In genomic region chr13:37926394-37926793, GRCm38 (mm10) we compare ENCODE assay signal across 22 mouse cellular contexts.
"Had no signal": no experiment of that assay in that cellular context is flagged by ENCODE, and none has a peak within 500 bp of the region (broad histone marks: within the 10 kb centered on the region; RNA-seq: fewer than 3 reads in every experiment).

No protein-coding gene starts in this region.

- DNase-seq: forebrain, postnatal 0 days; gastrocnemius, postnatal 36 days; heart, postnatal 36 days; kidney, adult 11 months; kidney, adult 2 months; kidney, adult 9 months; kidney, postnatal 14 days; kidney, postnatal 36 days; layer of hippocampus, adult 9-11 months; layer of hippocampus, postnatal 36 days; left cerebral cortex, postnatal 4 days had no signal

- H3K4me3 ChIP-seq: forebrain, embryonic 15.5 days; heart, embryonic 12.5 days; hindbrain, embryonic 13.5 days; hindbrain, embryonic 15.5 days; kidney, embryonic 15.5 days; limb, embryonic 13.5 days; limb, embryonic 15.5 days; liver, embryonic 12.5 days had no signal

- H3K4me1 ChIP-seq: hindbrain, embryonic 13.5 days; hindbrain, embryonic 15.5 days; limb, embryonic 13.5 days; liver, embryonic 12.5 days had no signal

- H3K36me3 ChIP-seq: forebrain, embryonic 15.5 days; hindbrain, embryonic 15.5 days had no signal

- H3K27ac ChIP-seq: forebrain, embryonic 15.5 days; hindbrain, embryonic 13.5 days; hindbrain, embryonic 15.5 days; hindbrain, postnatal 0 days; kidney, embryonic 15.5 days; kidney, postnatal 0 days; limb, embryonic 13.5 days; limb, embryonic 15.5 days; liver, embryonic 12.5 days; liver, embryonic 14.5 days had no signal

- H3K27me3 ChIP-seq: forebrain, embryonic 15.5 days; heart, embryonic 12.5 days; hindbrain, embryonic 13.5 days; hindbrain, embryonic 15.5 days; kidney, embryonic 15.5 days; limb, embryonic 13.5 days; limb, embryonic 15.5 days; liver, embryonic 12.5 days had no signal
